Mouse (Mus musculus) embryonic facial prominence, embryonic 15.5 days (tissue): Measurements from ENCODE around the gene Snd1. TPM values are rescaled to one million over a fixed set of nuclear protein-coding genes. Genes with fewer than 3 reads are reported as not detected.
A peak's percentile ranks its signal among the peaks of the same experiment; 100 is the strongest.

Experiments
- ATAC-seq: fragments of 200-750 bp; cut with Nextera tagmentation; 2 replicates; pipeline ENCODE4 v1.8.0; 2017; ENCODE audit warnings: low read depth, moderate TSS enrichment; ENCODE audit not compliant: insufficient number of reproducible peaks, low FRiP score, low TSS enrichment
- H3K27ac ChIP-seq: fragments of 300-500 bp; sonication (generic); replicated peaks from 2 replicates; pipeline ENCODE4 v1.5.1; 2015; ENCODE audit warnings: mild to moderate bottlenecking, inconsistent platforms
- H3K27me3 ChIP-seq: fragments of 300-500 bp; sonication (generic); 2 replicates; pipeline ENCODE4 v1.6.1; 2015; ENCODE audit warnings: inconsistent platforms
- H3K36me3 ChIP-seq: fragments of 300-500 bp; sonication (generic); 2 replicates; pipeline ENCODE4 v1.6.1; 2015; ENCODE audit warnings: mild to moderate bottlenecking, inconsistent platforms
- H3K4me1 ChIP-seq: fragments of 300-500 bp; sonication (generic); 2 replicates; pipeline ENCODE4 v1.6.1; 2015; ENCODE audit warnings: inconsistent platforms
- H3K4me2 ChIP-seq: fragments of 300-500 bp; sonication (generic); replicated peaks from 2 replicates; pipeline ENCODE4 v1.6.1; 2015; ENCODE audit warnings: mild to moderate bottlenecking, inconsistent platforms
- H3K4me3 ChIP-seq: fragments of 300-500 bp; sonication (generic); replicated peaks from 2 replicates; pipeline ENCODE4 v1.5.1; 2015; ENCODE audit warnings: mild to moderate bottlenecking, inconsistent platforms
- H3K9ac ChIP-seq: fragments of 300-500 bp; sonication (generic); 2 replicates; pipeline ENCODE4 v1.6.1; 2015; ENCODE audit warnings: inconsistent platforms
- H3K9me3 ChIP-seq: fragments of 300-500 bp; sonication (generic); replicated peaks from 2 replicates; pipeline ENCODE4 v1.6.1; 2016; ENCODE audit warnings: inconsistent platforms
- WGBS: fragments of 180-500 bp; shearing (Covaris S2); methylation state at CpG from one replicate; pipeline ENCODE4 v1.1.7; 2015; 5-methylcytosine and 5-hydroxymethylcytosine counted together
- polyA plus RNA-seq: library from polyadenylated mRNA; unstranded; fragments of >200 nt; fragmentation: Nextera tagmentation; extraction: Ambion mirVana; gene quantifications from 2 replicates; pipeline ENCODE4 v1.2.1, GENCODE M21; 2015

The Snd1 gene
- polyA plus RNA-seq, 1 experiment from 2014 or later, result 112 TPM

DNA sequence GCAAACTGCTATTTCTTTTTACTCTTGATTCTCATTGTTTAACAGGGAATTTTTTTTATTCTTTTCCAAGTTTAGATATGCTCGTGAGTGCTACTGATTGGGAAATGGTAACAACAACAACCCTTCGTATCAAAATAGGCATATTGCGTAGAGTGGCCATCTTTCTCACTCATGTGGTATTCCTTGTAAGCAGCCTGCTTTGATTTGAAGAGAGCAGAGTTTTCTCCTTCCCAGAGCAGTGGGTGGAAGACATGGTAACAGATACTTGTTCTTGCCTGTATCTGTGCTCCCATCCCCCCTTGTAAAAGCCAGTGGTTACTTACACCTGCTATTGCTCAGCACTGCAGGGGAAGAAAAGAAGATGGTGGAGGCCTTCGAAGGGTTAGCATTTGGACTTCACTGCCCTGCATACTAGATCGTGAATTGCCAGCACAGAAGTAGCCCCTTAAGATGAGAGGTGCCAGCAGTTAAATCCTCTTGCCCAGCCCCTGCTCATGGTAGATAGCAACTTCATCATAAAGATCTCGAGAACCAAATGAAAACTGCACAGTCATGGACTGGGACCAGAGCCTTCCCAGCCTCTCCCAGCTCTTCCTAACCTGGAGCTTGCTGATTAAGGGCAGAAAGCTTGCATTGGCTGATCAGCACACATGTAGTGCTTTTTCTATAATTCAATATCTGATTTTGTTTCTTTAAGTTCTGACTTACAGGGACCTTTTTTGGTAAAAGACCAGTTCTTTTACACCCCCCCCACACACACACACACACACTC lies 279.4 kb downstream of the Snd1 start:
- Histone ChIP-seq H3K9me3 (no peaks in the 10 kb centered on the region), H3K27me3 (no peaks in the 10 kb centered on the region), H3K36me3 (no peaks in the 10 kb centered on the region), H3K4me1 (peaks cover 25% of the 10 kb centered on the region), H3K9ac (no peak overlapping the region), H3K27ac (0 out of 2 replicates have a peak overlapping the region, but pooled peaks have one; percentile 44), H3K4me2 (no peak overlapping the region), H3K4me3 (no peak overlapping the region)
- no peak for ATAC-seq
- WGBS, result 72% methylated on average over 6 of the region's 6 CpGs

DNA sequence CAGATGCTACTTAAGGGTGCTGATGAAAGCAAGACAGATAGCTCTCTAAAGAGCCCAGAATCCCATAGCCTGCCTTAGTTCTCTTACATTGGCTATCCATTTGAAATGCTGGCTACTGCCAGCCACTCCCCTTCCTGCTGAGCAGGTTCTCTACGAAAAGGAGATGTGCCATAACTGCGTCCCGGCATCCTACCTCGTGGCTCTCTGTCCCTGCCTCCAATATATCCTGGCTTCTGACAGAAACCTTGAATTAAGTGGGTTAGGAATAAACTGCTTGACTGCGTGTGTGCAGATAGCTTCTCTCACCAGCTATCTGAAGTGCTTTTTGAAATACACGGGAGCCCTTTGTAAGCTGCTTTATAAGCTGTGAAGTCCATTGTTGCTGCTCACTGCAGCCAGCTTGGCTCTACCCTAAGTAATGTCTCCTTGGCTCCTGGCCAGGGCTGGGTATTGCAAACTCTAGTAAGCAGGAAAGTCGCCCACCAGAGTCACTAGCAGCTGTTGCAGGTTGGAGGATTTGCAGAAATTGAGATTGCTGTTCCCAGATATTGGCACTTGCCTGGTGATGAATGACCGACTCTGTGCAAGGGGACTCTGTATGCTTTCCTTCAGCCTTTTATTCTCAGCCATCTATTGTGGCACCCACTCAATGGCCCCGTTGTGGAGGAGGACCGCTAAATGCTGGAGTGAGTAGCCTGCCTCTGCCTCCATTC lies 281.5 kb downstream of the Snd1 start:
- H3K4me3 ChIP-seq, result no peak overlapping the region
- H3K27me3 ChIP-seq, result no peaks in the 10 kb centered on the region
- H3K9ac ChIP-seq, result no peak overlapping the region
- H3K36me3 ChIP-seq, result no peaks in the 10 kb centered on the region
- no peaks in the 10 kb centered on the region for H3K9me3 ChIP-seq
- WGBS, result 67% methylated on average over 10 of the region's 10 CpGs
- H3K4me1 ChIP-seq, result peaks cover 20% of the 10 kb centered on the region
- H3K4me2 ChIP-seq, result no peak overlapping the region
- ATAC-seq, result no peak; the same call in 1 of the 2 replicates
- H3K27ac ChIP-seq, result no peak overlapping the region

GRCm38 (mm10) chr6:28758293-28758692 lies 283.4 kb downstream of the Snd1 start:
- H3K9ac ChIP-seq, result no peak overlapping the region
- no peaks in the 10 kb centered on the region for H3K36me3 ChIP-seq
- peaks cover 16% of the 10 kb centered on the region for H3K4me1 ChIP-seq
- no peak for ATAC-seq
- no peak overlapping the region for H3K27ac ChIP-seq
- H3K27me3 ChIP-seq, result no peaks in the 10 kb centered on the region
- no peaks in the 10 kb centered on the region for H3K9me3 ChIP-seq
- H3K4me2 ChIP-seq, result no peak overlapping the region
- 83% methylated on average over 4 of the region's 4 CpGs for WGBS
- H3K4me3 ChIP-seq, result no peak overlapping the region

- Histone ChIP-seq H3K4me2 (no peak overlapping the region), H3K27ac (no peak overlapping the region), H3K4me3 (no peak overlapping the region), H3K9ac (no peak overlapping the region), H3K9me3 (no peaks in the 10 kb centered on the region), H3K4me1 (peaks cover 5% of the 10 kb centered on the region), H3K36me3 (no peaks in the 10 kb centered on the region), H3K27me3 (no peaks in the 10 kb centered on the region)
- WGBS, result 51% methylated on average over 3 of the region's 3 CpGs
- no peak for ATAC-seq
Measured at GRCm38 (mm10) chr6:28761728-28762127, 286.8 kb downstream of the Snd1 start.

- Histone ChIP-seq H3K4me1 (peaks cover 5% of the 10 kb centered on the region; the same call in 1 of the 2 replicates), H3K9ac (no peak overlapping the region), H3K27me3 (no peaks in the 10 kb centered on the region), H3K9me3 (no peaks in the 10 kb centered on the region), H3K27ac (no peak overlapping the region), H3K36me3 (no peaks in the 10 kb centered on the region), H3K4me3 (no peak overlapping the region), H3K4me2 (no peak overlapping the region)
- WGBS, result 40% methylated on average over 5 of the region's 5 CpGs
- ATAC-seq, result no peak
Measured at GRCm38 (mm10) chr6:28762132-28762775, 287.3 kb downstream of the Snd1 start.

DNA sequence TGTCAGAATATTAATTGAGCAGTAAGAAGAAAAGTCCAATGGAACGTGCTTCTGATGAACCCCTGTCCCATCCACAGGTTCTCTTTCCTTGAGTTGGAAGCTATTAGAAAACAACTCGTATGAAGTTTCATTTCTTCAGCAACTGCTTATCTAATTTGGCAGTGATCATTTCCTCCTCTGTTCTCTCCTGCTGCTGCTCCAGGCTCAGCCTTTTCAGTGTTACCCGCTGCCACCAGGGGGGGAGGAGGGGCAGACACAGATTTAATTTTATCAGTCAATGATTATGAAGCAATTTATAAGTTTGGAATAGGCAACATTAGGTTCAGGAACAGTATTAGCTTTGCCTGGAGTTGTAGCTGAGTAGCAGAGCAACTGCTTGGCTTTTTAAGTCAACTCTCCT lies 291.7 kb downstream of the Snd1 start:
- WGBS, result 77% methylated on average over 3 of the region's 3 CpGs
- no peak overlapping the region for H3K27ac ChIP-seq
- no peak overlapping the region for H3K4me3 ChIP-seq
- ATAC-seq, result no peak
- 0 out of 2 replicates have a peak, but pooled peaks cover 4% of the 10 kb centered on the region for H3K36me3 ChIP-seq
- H3K4me1 ChIP-seq, result no peaks in the 10 kb centered on the region
- H3K4me2 ChIP-seq, result no peak overlapping the region
- H3K9me3 ChIP-seq, result no peaks in the 10 kb centered on the region
- H3K9ac ChIP-seq, result no peak overlapping the region
- no peaks in the 10 kb centered on the region for H3K27me3 ChIP-seq

GRCm38 (mm10) chr6:28767891-28768481 lies 293.0 kb downstream of the Snd1 start:
- H3K36me3 ChIP-seq, result 0 out of 2 replicates have a peak, but pooled peaks cover 4% of the 10 kb centered on the region
- no peaks in the 10 kb centered on the region for H3K9me3 ChIP-seq
- no peaks in the 10 kb centered on the region for H3K27me3 ChIP-seq
- H3K9ac ChIP-seq, result no peak overlapping the region
- H3K4me1 ChIP-seq, result no peaks in the 10 kb centered on the region
- no peak overlapping the region for H3K4me2 ChIP-seq
- no peak overlapping the region for H3K4me3 ChIP-seq
- WGBS, result 81% methylated on average over 6 of the region's 6 CpGs
- no peak overlapping the region for H3K27ac ChIP-seq
- no peak for ATAC-seq

- no peak overlapping the region for H3K4me3 ChIP-seq
- no peaks in the 10 kb centered on the region for H3K9me3 ChIP-seq
- no peak overlapping the region for H3K27ac ChIP-seq
- H3K27me3 ChIP-seq, result no peaks in the 10 kb centered on the region
- no peak for ATAC-seq
- no peak overlapping the region for H3K4me2 ChIP-seq
- H3K36me3 ChIP-seq, result 0 out of 2 replicates have a peak, but pooled peaks cover 4% of the 10 kb centered on the region
- 42% methylated on average over 2 of the region's 2 CpGs for WGBS
- no peaks in the 10 kb centered on the region for H3K4me1 ChIP-seq
- no peak overlapping the region for H3K9ac ChIP-seq
Measured at GRCm38 (mm10) chr6:28771331-28771730, 296.4 kb downstream of the Snd1 start.

DNA sequence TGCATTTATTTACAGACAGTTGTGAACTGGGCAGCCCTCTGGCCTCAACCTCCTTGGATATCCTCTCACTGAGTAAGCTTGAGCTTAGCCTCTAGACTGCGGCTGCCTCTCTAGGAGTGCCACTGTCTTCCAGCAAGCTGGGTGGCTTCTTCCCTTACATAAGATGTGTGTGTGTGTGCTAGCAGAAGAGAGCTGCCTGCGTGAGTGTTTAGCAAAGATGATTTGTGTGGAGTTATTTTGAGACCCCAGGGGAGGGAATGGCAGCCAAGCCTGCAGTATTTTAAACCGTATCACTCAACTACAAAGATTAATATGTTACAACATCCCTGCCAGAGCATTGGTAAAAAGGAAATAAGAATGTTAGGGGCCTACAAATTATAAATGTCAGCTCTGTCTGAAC lies 306.8 kb downstream of the Snd1 start:
- Histone ChIP-seq H3K4me3 (no peak overlapping the region), H3K4me1 (peaks cover 10% of the 10 kb centered on the region; the same call in 1 of the 2 replicates), H3K27ac (no peak overlapping the region), H3K9ac (no peak overlapping the region), H3K27me3 (no peaks in the 10 kb centered on the region), H3K9me3 (no peaks in the 10 kb centered on the region), H3K36me3 (no peaks in the 10 kb centered on the region), H3K4me2 (no peak overlapping the region)
- ATAC-seq, result no peak
- 38% methylated on average over 3 of the region's 3 CpGs for WGBS

DNA sequence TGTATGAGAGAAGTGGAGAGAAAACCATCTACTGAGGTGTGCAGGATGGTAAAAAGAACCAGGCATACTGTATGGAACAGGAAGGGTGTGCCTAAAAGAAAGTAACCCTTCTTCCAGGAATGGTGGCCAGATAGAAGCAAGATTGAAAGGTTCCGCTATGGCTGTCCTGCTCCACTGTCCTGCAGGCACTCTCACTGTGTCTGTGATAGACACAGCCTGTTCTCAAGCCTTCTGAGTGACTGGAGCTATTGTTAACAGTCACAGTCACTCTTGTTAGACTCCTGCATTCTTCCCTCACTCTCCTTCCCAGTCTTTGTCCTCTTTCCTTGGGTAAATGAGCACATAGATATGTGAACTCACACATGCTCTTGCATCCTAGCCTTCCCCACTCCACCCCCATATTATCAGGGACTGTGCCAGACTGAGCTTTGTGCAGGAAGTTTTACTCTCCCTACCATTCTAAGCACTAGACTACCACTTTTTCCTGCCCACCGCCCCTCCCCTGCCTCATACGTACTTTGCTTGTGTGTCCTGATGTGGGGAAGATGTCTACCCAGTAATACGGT lies 308.2 kb downstream of the Snd1 start:
- Histone ChIP-seq H3K4me1 (peaks cover 13% of the 10 kb centered on the region; the same call in 1 of the 2 replicates), H3K36me3 (no peaks in the 10 kb centered on the region), H3K4me2 (no peak overlapping the region), H3K27me3 (no peaks in the 10 kb centered on the region), H3K4me3 (no peak overlapping the region), H3K9me3 (no peaks in the 10 kb centered on the region), H3K9ac (no peak overlapping the region), H3K27ac (no peak overlapping the region)
- 76% methylated on average over 4 of the region's 4 CpGs for WGBS
- ATAC-seq, result no peak

GRCm38 (mm10) chr6:28783953-28784352 lies 309.0 kb downstream of the Snd1 start:
- Histone ChIP-seq H3K4me2 (no peak overlapping the region), H3K4me3 (no peak overlapping the region), H3K27ac (no peak overlapping the region), H3K27me3 (no peaks in the 10 kb centered on the region), H3K36me3 (no peaks in the 10 kb centered on the region), H3K9me3 (no peaks in the 10 kb centered on the region), H3K9ac (no peak overlapping the region), H3K4me1 (peaks cover 13% of the 10 kb centered on the region; the same call in 1 of the 2 replicates)
- ATAC-seq, result no peak
- 50% methylated on average over 5 of the region's 5 CpGs for WGBS
